Mouse (Mus musculus) cortical plate, adult 2 months (tissue): ENCODE data around the gene Hoxb4.

Experiments
- CTCF ChIP-seq: fragments of 200-500 bp; IDR thresholded peaks from 2 replicates; pipeline ENCODE4 v1.5.1; 2011; ENCODE audit warnings: mild to moderate bottlenecking, control low read depth, low read length; ENCODE audit not compliant: insufficient read depth; ENCODE audit errors: extremely low read depth
- POLR2A ChIP-seq: fragments of 200-500 bp; IDR thresholded peaks from 2 replicates; pipeline ENCODE4 v1.6.1; 2011; ENCODE audit warnings: mild to moderate bottlenecking, low read length, control low read depth; ENCODE audit not compliant: insufficient read depth; ENCODE audit errors: extremely low read depth

GRCm38 (mm10) chr11:96298895-96299667, 19.0 kb upstream of the Hoxb4 start:
- no peak for TF ChIP-seq CTCF
- no peak for TF ChIP-seq POLR2A
